Mouse (Mus musculus) lung, postnatal 0 days (tissue): ENCODE results near the gene Rab20. TPM values are rescaled to one million over a fixed set of nuclear protein-coding genes. Genes with fewer than 3 reads are reported as not detected.

Experiments
- ATAC-seq: fragments of 200-750 bp; cut with Nextera tagmentation; 2 replicates; pipeline ENCODE4 v1.8.0; 2017; ENCODE audit warnings: moderate library complexity
- DNase-seq: peaks from one replicate; pipeline ENCODE4 v3.0.0-alpha.2; 2016; ENCODE audit warnings: low spot score
- H3K27ac ChIP-seq: fragments of 300-500 bp; sonication (generic); 2 replicates; pipeline ENCODE4 v1.5.1; 2014; ENCODE audit warnings: antibody characterized with exemption, mild to moderate bottlenecking, low read length, mixed read lengths
- H3K27me3 ChIP-seq: fragments of 300-500 bp; sonication (generic); replicated peaks from 2 replicates; pipeline ENCODE4 v1.6.1; 2014; ENCODE audit warnings: low read length, mixed read lengths; ENCODE audit not compliant: insufficient read depth
- H3K36me3 ChIP-seq: fragments of 300-500 bp; sonication (generic); 2 replicates; pipeline ENCODE4 v1.6.1; 2014; ENCODE audit warnings: low read length, mixed read lengths; ENCODE audit not compliant: insufficient read depth
- H3K4me1 ChIP-seq: fragments of 300-500 bp; sonication (generic); 2 replicates; pipeline ENCODE4 v1.6.1; 2014; ENCODE audit warnings: antibody characterized with exemption, low read depth, low read length, mixed read lengths; ENCODE audit not compliant: insufficient read depth
- H3K4me2 ChIP-seq: fragments of 300-500 bp; sonication (generic); replicated peaks from 2 replicates; pipeline ENCODE4 v1.6.1; 2014; ENCODE audit warnings: low read depth, mild to moderate bottlenecking, low read length, moderate library complexity, mixed read lengths
- H3K4me3 ChIP-seq: fragments of 300-500 bp; sonication (generic); 2 replicates; pipeline ENCODE4 v1.5.1; 2014; ENCODE audit warnings: low read depth, low read length
- H3K9ac ChIP-seq: fragments of 300-500 bp; sonication (generic); replicated peaks from 2 replicates; pipeline ENCODE4 v1.6.1; 2014; ENCODE audit warnings: low read depth, mild to moderate bottlenecking
- H3K9me3 ChIP-seq: fragments of 300-500 bp; sonication (generic); 2 replicates; pipeline ENCODE4 v1.6.1; 2016; ENCODE audit warnings: low read length, mixed read lengths
- CTCF ChIP-seq: IDR thresholded peaks from 2 replicates; pipeline ENCODE4 v1.5.1; 2016; ENCODE audit warnings: antibody characterized with exemption, mild to moderate bottlenecking
- EP300 ChIP-seq: IDR thresholded peaks from 2 replicates; pipeline ENCODE4 v1.6.1; 2016; ENCODE audit warnings: antibody characterized with exemption, mild to moderate bottlenecking, control low read depth
- WGBS: fragments of 180-500 bp; shearing (Covaris S2); extraction: QIAGEN DNeasy Blood & Tissue Kit; methylation state at CpG from one replicate; pipeline ENCODE4 v1.1.7; 2014; 5-methylcytosine and 5-hydroxymethylcytosine counted together
- polyA plus RNA-seq: library from polyadenylated mRNA; unstranded; fragments of >200 nt; fragmentation: Nextera tagmentation; extraction: Ambion mirVana; gene quantifications from 2 replicates; pipeline ENCODE4 v1.2.1, GENCODE M21; 2015

Rab20 gene
- polyA plus RNA-seq, 1 experiment from 2014 or later, result 17.8 TPM

DNA sequence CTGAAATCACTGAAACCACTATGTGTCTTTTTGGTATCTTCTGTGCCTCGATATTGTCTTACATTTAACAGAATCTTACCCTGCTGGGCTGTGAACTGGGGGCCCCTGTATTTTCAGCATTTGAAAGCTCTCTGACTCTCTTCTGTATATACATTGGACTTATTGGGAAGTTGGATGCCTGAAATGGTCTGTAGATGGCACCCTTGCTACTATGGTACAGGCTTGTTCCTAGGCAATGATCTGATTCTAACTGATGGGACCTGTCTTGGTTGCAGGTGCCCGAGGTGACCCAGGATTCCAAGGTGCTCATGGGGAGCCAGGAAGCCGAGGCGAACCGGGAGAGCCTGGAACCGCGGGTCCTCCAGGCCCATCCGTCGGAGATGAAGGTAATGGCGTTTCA is 63.4 kb downstream of the Rab20 start:
- no peak for DNase-seq
- Histone ChIP-seq H3K27ac (no peak overlapping the region), H3K4me3 (no peak overlapping the region), H3K36me3 (peaks cover 26% of the 10 kb centered on the region), H3K9me3 (no peaks in the 10 kb centered on the region), H3K4me2 (no peak overlapping the region), H3K9ac (no peak overlapping the region), H3K27me3 (no peaks in the 10 kb centered on the region), H3K4me1 (peaks cover 4% of the 10 kb centered on the region; the same call in 1 of the 2 replicates)
- 85% methylated on average over 10 of the region's 10 CpGs for WGBS
- TF ChIP-seq EP300 (no peak), CTCF (peak; percentile 46)
- ATAC-seq, result no peak

DNA sequence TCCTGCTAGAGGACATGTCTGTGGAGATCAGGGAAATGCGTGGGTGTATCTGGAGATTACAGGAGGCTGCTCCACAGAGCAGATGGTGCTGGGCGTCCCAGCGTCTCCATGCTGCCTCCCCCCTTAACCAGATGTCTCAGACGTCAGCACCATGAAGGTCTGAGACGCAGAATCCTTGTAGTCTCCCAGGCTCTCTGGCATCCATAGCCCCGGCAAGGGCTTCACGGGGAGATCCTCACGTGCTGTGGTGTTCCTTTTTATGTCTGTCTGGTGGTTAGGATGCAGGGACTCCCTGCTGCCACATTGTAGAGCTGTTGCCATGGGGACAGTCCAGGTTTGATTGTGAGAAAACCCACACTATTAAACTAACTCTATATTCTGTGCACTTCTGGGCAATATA is 64.2 kb downstream of the Rab20 start:
- peaks cover 26% of the 10 kb centered on the region for H3K36me3 ChIP-seq
- no peak overlapping the region for H3K27ac ChIP-seq
- DNase-seq (no peak), ATAC-seq (no peak)
- H3K4me1 ChIP-seq, result peaks cover 4% of the 10 kb centered on the region; the same call in 1 of the 2 replicates
- H3K9ac ChIP-seq, result no peak overlapping the region
- 67% methylated on average over 8 of the region's 8 CpGs for WGBS
- H3K4me3 ChIP-seq, result no peak overlapping the region
- H3K4me2 ChIP-seq, result no peak overlapping the region
- no peaks in the 10 kb centered on the region for H3K27me3 ChIP-seq
- no peak for TF ChIP-seq EP300
- no peak for TF ChIP-seq CTCF
- no peaks in the 10 kb centered on the region for H3K9me3 ChIP-seq

DNA sequence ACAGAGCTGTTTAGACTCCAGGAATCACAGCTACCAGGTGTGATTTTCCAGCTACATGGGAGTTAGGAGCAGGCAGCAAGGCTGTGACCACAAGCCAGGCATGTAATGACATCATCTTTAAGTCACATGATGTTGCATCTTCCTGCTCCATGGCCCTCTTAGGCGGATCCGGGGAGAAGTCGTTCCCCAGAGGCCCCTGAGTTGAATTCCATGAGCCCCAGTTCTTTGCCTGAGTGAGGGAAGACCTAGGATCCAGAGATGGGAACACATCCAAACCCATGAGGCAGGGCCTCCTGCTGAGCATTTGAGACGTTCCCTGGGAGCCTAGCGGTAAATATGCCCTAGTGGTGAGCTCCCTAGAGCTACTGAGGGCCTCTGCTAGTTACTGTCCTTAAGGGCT is 66.1 kb downstream of the Rab20 start:
- 49% methylated on average over 5 of the region's 5 CpGs for WGBS
- no peak overlapping the region for H3K4me3 ChIP-seq
- H3K27ac ChIP-seq, result peak overlapping the region; percentile 78
- peak; percentile 32; the same call in 1 of the 2 replicates for ATAC-seq
- H3K27me3 ChIP-seq, result no peaks in the 10 kb centered on the region
- DNase-seq, result peak; percentile 46
- peaks cover 40% of the 10 kb centered on the region for H3K36me3 ChIP-seq
- TF ChIP-seq EP300 (no peak), CTCF (no peak)
- H3K4me1 ChIP-seq, result peaks cover 4% of the 10 kb centered on the region; the same call in 1 of the 2 replicates
- H3K9ac ChIP-seq, result no peak overlapping the region
- no peaks in the 10 kb centered on the region for H3K9me3 ChIP-seq
- no peak overlapping the region for H3K4me2 ChIP-seq

DNA sequence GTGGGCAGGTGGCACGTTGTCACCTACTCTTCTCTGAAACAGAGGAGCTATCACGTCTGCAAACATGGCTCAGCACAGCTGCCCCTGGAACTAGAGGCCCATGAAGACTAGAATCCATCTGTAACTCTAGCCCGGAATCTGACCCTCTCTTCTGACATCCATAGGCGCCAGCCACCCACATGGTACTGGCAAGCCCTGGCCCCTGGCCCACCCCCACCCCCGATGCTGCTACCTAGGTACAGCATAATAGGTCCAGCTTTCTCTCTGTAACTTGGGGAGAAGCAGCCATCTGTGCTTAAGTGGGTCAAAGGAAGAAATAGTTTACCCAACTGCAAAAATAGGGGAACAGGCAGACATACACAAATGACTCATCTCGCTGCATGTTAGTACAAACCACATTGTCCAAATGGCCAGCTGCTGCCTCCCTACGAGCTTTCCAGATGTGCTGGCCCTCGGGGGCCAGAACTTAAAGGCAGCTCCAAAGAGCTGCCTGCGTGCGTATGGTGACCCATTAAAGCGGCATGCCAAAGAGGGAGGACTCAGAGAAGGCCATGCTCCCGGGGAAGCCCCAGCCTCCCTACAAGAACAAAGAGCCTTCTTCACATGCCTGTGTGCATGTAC is 66.9 kb downstream of the Rab20 start:
- H3K4me3 ChIP-seq, result no peak overlapping the region
- peaks cover 40% of the 10 kb centered on the region for H3K36me3 ChIP-seq
- H3K4me2 ChIP-seq, result no peak overlapping the region
- H3K27ac ChIP-seq, result peak overlapping the region; percentile 78
- no peaks in the 10 kb centered on the region for H3K27me3 ChIP-seq
- ATAC-seq, result peak; percentile 86
- no peaks in the 10 kb centered on the region for H3K9me3 ChIP-seq
- H3K9ac ChIP-seq, result no peak overlapping the region
- 42% methylated on average over 12 of the region's 12 CpGs for WGBS
- H3K4me1 ChIP-seq, result peaks cover 4% of the 10 kb centered on the region; the same call in 1 of the 2 replicates
- peak; percentile 75 for TF ChIP-seq EP300
- no peak for TF ChIP-seq CTCF
- DNase-seq, result peak; percentile 88

DNA sequence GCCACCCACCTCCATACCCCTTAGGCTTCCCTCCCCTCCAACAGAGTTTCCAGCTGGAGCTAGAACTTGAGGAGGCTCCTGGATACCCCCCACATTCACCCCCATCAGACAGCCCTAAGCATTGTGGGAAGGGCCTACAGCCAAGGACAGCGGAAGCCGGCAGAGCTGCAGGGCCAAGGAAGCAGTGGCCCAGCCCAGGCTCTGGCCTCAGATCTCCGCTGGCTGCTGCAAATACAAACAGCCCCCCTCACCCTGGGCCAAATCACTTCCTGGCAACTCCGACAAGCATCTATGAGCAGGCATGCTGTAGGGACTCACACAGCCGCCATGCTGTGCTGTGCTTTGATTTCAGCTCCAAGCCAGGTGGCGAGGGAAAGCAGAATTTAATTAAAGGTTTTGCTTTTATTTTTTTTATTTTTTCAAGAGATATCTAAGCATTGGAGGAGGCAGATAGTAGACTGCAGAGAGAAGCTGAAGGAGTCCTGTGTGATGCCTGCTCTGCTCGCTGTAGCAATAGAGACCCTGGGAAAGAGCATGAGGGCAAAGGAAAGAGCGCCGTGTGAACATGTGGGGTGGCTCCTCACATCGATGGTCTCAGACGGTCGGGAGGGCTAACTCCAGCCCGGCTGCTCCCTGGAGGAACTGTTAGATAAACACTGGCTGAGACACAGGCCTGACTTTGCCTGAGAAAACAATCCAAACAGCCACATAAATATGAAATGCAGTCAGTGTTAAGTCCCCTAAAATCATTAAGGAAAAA is 72.6 kb downstream of the Rab20 start:
- no peaks in the 10 kb centered on the region for H3K9me3 ChIP-seq
- ATAC-seq (peak; percentile 89), DNase-seq (peak; percentile 88)
- 36% methylated on average over 13 of the region's 13 CpGs for WGBS
- TF ChIP-seq CTCF (peak; percentile 52), EP300 (peak; percentile 15; the same call in 1 of the 2 replicates)
- H3K4me3 ChIP-seq, result no peak overlapping the region
- no peak overlapping the region for H3K9ac ChIP-seq
- H3K27me3 ChIP-seq, result no peaks in the 10 kb centered on the region
- no peaks in the 10 kb centered on the region for H3K4me1 ChIP-seq
- H3K36me3 ChIP-seq, result peaks cover 44% of the 10 kb centered on the region
- no peak overlapping the region for H3K4me2 ChIP-seq
- peak overlapping the region; percentile 71 for H3K27ac ChIP-seq

DNA sequence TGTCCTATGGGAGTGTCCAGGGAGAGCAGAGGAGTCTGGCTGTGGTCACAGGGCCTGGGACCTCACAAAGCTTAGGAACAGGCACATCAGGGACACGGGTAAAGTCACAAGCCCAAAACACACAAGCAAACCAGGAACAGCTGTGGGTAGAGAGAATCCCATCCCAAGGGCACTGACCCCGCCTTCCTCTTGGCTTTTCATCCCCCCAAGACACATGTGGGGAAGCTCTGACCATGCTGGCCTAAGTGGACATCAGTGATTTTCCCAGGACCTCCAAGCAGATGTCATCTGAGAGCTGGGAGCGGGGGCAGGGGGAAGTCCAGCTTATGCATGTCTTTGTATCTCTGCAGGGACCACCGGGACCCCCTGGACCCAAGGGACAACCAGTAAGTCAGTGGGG is 73.9 kb downstream of the Rab20 start:
- Histone ChIP-seq H3K4me1 (no peaks in the 10 kb centered on the region), H3K27me3 (no peaks in the 10 kb centered on the region), H3K36me3 (peaks cover 42% of the 10 kb centered on the region), H3K9ac (no peak overlapping the region), H3K9me3 (no peaks in the 10 kb centered on the region), H3K4me2 (no peak overlapping the region), H3K27ac (peak overlapping the region; percentile 71), H3K4me3 (no peak overlapping the region)
- WGBS, result 78% methylated on average over 4 of the region's 4 CpGs
- DNase-seq (no peak), ATAC-seq (no peak)
- no peak for TF ChIP-seq CTCF
- no peak for TF ChIP-seq EP300
